Mouse (Mus musculus) embryonic facial prominence, embryonic 14.5 days (tissue): ENCODE results near the gene Ctsd. TPM values are rescaled to one million over a fixed set of nuclear protein-coding genes. Genes with fewer than 3 reads are reported as not detected.

Source experiments
- ATAC-seq: fragments of 200-750 bp; cut with Nextera tagmentation; 2 replicates; pipeline ENCODE4 v1.8.0; 2017; ENCODE audit warnings: low read depth, moderate number of reproducible peaks, moderate TSS enrichment
- DNase-seq: peaks from one replicate; pipeline ENCODE4 v3.0.0-alpha.2; 2015; ENCODE audit warnings: low spot score
- H3K27ac ChIP-seq: fragments of 300-500 bp; sonication (generic); replicated peaks from 2 replicates; pipeline ENCODE4 v1.5.1; 2014; ENCODE audit warnings: low read depth, mild to moderate bottlenecking, low read length, moderate library complexity
- H3K27me3 ChIP-seq: fragments of 300-500 bp; sonication (generic); replicated peaks from 2 replicates; pipeline ENCODE4 v1.6.1; 2014; ENCODE audit warnings: low read length; ENCODE audit not compliant: control insufficient read depth, insufficient read depth
- H3K36me3 ChIP-seq: fragments of 300-500 bp; sonication (generic); 2 replicates; pipeline ENCODE4 v1.6.1; 2014; ENCODE audit warnings: low read length, mixed read lengths; ENCODE audit not compliant: control insufficient read depth, insufficient read depth
- H3K4me1 ChIP-seq: fragments of 300-500 bp; sonication (generic); 2 replicates; pipeline ENCODE4 v1.6.1; 2014; ENCODE audit warnings: antibody characterized with exemption, low read length; ENCODE audit not compliant: control insufficient read depth, insufficient read depth
- H3K4me2 ChIP-seq: fragments of 300-500 bp; sonication (generic); 2 replicates; pipeline ENCODE4 v1.6.1; 2014; ENCODE audit warnings: low read depth, mild to moderate bottlenecking, low read length, moderate library complexity, mixed read lengths
- H3K4me3 ChIP-seq: fragments of 300-500 bp; sonication (generic); 2 replicates; pipeline ENCODE4 v1.5.1; 2014; ENCODE audit warnings: low read depth, mild to moderate bottlenecking, low read length
- H3K9ac ChIP-seq: fragments of 300-500 bp; sonication (generic); 2 replicates; pipeline ENCODE4 v1.6.1; 2014; ENCODE audit warnings: low read depth, mild to moderate bottlenecking, low read length, moderate library complexity, mixed read lengths
- H3K9me3 ChIP-seq: fragments of 300-500 bp; sonication (generic); 2 replicates; pipeline ENCODE4 v1.6.1; 2016; ENCODE audit warnings: low read length; ENCODE audit not compliant: control insufficient read depth
- WGBS: fragments of 180-500 bp; shearing (Covaris S2); extraction: QIAGEN DNeasy Blood & Tissue Kit; methylation state at CpG from one replicate; pipeline ENCODE4 v1.1.7; 2014; 5-methylcytosine and 5-hydroxymethylcytosine counted together
- polyA plus RNA-seq: library from polyadenylated mRNA; unstranded; fragments of >200 nt; fragmentation: Nextera tagmentation; extraction: Ambion mirVana; gene quantifications from 2 replicates; pipeline ENCODE4 v1.2.1, GENCODE M21; 2014

Gene Ctsd
- polyA plus RNA-seq, 1 experiment from 2014 or later: 342 TPM

DNA sequence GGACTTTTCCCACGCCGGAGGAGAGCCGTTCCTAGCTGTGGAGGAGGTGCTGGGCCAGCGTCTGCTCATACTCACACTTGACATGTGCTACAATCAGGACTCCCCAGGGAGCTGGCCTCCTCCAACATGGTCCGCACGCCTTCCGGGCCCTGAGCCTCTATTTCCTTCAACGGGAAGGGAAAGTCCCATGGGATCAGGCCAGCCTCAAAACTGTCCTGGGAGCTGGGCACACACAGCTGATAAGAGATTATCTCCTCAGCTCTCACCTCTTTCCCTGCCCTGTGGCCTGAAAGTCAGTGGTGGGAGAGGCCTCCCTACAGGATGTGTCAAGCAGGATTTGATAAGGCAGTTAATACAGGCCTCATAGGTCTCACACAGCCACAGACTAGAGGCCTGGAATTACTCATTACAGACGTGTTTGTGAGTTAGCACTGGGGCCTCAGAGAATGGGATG, 57.5 kb downstream of the Ctsd start:
- Histone ChIP-seq H3K4me1 (no peaks in the 10 kb centered on the region), H3K4me3 (no peak overlapping the region), H3K4me2 (no peak overlapping the region), H3K36me3 (no peaks in the 10 kb centered on the region), H3K9ac (no peak overlapping the region), H3K9me3 (no peaks in the 10 kb centered on the region), H3K27ac (no peak overlapping the region), H3K27me3 (no peaks in the 10 kb centered on the region)
- 60% methylated on average over 9 of the region's 9 CpGs for WGBS
- DNase-seq (peak; percentile 47), ATAC-seq (no peak)

DNA sequence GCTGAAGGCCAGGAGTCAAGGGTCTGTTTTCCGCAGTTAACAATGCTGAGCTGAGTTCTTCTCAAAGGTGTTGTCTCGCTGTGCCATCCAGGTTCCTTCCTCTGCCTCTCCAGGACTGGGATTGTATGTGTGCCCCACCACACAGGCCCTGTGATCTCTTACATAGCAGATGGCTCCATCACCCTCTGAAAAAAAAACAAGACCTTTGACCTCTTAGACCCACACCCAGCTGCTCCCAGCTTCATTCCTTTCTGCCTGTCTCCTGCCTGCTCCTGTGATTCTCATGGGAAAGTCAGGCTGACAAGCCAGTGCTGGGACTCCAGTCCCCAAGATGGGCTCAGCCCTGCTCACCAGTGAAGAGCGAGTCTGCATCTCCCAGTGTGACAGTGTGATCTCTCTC, 59.3 kb downstream of the Ctsd start:
- H3K4me3 ChIP-seq: no peak overlapping the region
- H3K4me1 ChIP-seq: no peaks in the 10 kb centered on the region
- WGBS: 66% methylated on average over 3 of the region's 3 CpGs
- H3K9me3 ChIP-seq: no peaks in the 10 kb centered on the region
- DNase-seq: no peak
- no peak overlapping the region for H3K9ac ChIP-seq
- H3K4me2 ChIP-seq: no peak overlapping the region
- no peaks in the 10 kb centered on the region for H3K27me3 ChIP-seq
- no peak for ATAC-seq
- no peaks in the 10 kb centered on the region for H3K36me3 ChIP-seq
- H3K27ac ChIP-seq: no peak overlapping the region

DNA sequence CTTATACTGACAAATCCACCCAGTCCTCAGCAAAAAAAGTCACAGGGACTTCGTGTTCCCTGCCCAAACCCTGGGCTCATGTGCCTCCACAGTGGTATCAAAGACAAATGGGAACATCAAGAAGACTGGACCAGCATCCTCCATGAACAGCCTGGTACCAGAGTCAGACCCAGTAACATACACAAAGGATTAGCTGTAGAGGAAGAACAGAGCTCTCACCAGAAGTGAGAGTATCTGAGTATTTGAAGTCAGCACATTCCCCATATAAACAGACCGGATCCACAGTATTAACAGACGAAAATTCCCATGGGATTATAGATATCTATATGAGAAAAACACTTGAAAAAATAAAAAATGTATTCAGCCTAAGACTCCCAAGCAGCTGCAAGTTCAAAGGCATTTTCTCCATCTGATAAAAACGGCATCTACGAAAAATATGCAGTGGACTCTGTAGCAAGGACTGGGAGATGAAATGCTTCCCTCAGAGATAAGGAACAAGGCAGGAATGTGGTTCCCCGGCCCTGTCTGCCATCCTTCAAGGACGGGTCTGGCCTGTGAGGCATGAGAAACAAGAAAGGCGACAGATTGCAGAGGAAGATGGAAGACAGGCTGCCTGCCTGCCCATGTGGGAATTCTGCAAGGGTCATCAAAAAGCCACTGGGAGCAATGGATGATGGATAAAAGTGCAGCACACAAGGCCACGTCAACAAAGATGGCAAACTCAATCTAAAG, 61.0 kb downstream of the Ctsd start:
- no peak overlapping the region for H3K4me2 ChIP-seq
- no peak overlapping the region for H3K4me3 ChIP-seq
- H3K27me3 ChIP-seq: no peaks in the 10 kb centered on the region
- no peaks in the 10 kb centered on the region for H3K36me3 ChIP-seq
- H3K9ac ChIP-seq: no peak overlapping the region
- WGBS: 45% methylated on average over 9 of the region's 9 CpGs
- DNase-seq: no peak
- no peaks in the 10 kb centered on the region for H3K4me1 ChIP-seq
- H3K9me3 ChIP-seq: no peaks in the 10 kb centered on the region
- 0 out of 2 replicates have a peak overlapping the region, but pooled peaks have one; percentile 33 for H3K27ac ChIP-seq
- no peak for ATAC-seq

Other genes starting within 250 kb of the Ctsd start
- gene Gm45337, start 243.4 kb downstream of the Ctsd start, polyA plus RNA-seq: not detected in 2 replicates
- not detected in 2 replicates for gene Gm29735, start 230.9 kb downstream of the Ctsd start, polyA plus RNA-seq
- not detected in 2 replicates for gene Gm4553, start 222.3 kb downstream of the Ctsd start, polyA plus RNA-seq
- not detected in 2 replicates for gene Krtap5-2, start 212.0 kb downstream of the Ctsd start, polyA plus RNA-seq
- not detected in 2 replicates for gene Gm10153, start 197.6 kb downstream of the Ctsd start, polyA plus RNA-seq
- not detected in 2 replicates for gene Krtap5-3, start 186.7 kb downstream of the Ctsd start, polyA plus RNA-seq
- gene Gm7579, start 176.2 kb downstream of the Ctsd start, polyA plus RNA-seq: not detected in 2 replicates
- gene Krtap5-5, start 158.1 kb downstream of the Ctsd start, polyA plus RNA-seq: 0.19 TPM in 1 of 2 replicates, not detected in the other
- not detected in 2 replicates for gene Gm40460, start 147.0 kb downstream of the Ctsd start, polyA plus RNA-seq
- not detected in 2 replicates for gene Gm2431, start 129.7 kb downstream of the Ctsd start, polyA plus RNA-seq
- gene Gm4559, start 113.7 kb downstream of the Ctsd start, polyA plus RNA-seq: not detected in 2 replicates
- not detected in 2 replicates for gene Krtap5-1, start 90.9 kb downstream of the Ctsd start, polyA plus RNA-seq
- gene Krtap5-4, start 84.5 kb downstream of the Ctsd start, polyA plus RNA-seq: not detected in 2 replicates
- gene Ifitm10, start 14.3 kb downstream of the Ctsd start, polyA plus RNA-seq: 3.0 and 3.3 TPM in 2 replicates
- gene Gm49369, start 5.4 kb downstream of the Ctsd start, polyA plus RNA-seq: 0.46 TPM in 1 of 2 replicates, not detected in the other
- 1.9 and 3.9 TPM in 2 replicates for gene Syt8, start 46.8 kb upstream of the Ctsd start, polyA plus RNA-seq
- gene Tnni2, start 53.8 kb upstream of the Ctsd start, polyA plus RNA-seq: 319 and 564 TPM in 2 replicates
- 40.1 and 42.6 TPM in 2 replicates for gene Lsp1, start 72.8 kb upstream of the Ctsd start, polyA plus RNA-seq
- 376 and 643 TPM in 2 replicates for gene Tnnt3, start 110.8 kb upstream of the Ctsd start, polyA plus RNA-seq
- 30.3 and 33.1 TPM in 2 replicates for gene Mrpl23, start 144.6 kb upstream of the Ctsd start, polyA plus RNA-seq